Mouse (Mus musculus): ENCODE data around the gene Mbnl2. TPM values are rescaled to one million over a fixed set of nuclear protein-coding genes. Genes with fewer than 3 reads are reported as not detected.

The Mbnl2 gene
- total RNA-seq, 2 experiments from 2014 or later: 24.0 to 32.7 TPM

DNA sequence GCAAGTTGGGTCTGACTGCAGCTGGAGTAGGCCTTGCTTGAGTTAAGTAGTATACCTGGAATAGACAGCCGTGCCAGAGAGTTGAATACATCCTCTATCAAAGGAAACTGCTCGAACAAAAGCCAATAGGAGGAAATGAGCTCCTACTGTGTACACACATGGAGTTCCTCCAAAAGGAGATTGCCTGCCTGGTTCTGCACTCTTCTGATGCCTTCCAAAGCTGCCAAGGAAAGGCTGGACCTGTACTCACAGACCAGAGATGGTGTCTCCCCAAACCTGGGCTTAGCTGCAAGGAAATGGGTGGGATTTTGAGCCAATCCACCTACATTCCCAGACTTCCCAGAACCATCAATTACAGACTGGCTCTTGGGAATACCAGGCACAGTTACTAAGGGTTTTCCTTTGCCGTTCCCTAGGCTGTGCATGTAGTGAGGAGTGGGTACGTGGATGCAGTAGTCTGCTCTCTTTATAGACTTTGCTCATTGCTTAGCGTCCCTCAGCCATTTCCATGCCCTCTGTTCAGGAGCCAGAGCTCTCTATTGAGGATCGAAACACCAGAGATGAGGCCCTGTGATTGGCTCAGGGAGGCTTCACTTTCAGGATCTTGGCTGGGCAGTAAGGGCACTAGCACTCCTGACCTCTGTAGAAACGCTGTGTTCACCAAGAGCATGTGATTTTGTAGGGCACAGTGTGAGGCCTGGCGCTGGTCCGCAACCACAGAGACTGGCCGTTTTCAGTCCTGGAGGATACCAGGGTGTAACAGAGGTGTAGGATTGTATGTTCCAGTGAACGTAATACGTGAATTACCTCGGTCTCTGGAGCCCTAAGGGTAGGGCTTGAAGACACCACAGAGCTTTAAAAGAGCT lies 20.1 kb downstream of the Mbnl2 start:
- no peak for ATAC-seq (replicated peaks; ENCODE audit: low FRiP score, poor library complexity, severe bottlenecking)

DNA sequence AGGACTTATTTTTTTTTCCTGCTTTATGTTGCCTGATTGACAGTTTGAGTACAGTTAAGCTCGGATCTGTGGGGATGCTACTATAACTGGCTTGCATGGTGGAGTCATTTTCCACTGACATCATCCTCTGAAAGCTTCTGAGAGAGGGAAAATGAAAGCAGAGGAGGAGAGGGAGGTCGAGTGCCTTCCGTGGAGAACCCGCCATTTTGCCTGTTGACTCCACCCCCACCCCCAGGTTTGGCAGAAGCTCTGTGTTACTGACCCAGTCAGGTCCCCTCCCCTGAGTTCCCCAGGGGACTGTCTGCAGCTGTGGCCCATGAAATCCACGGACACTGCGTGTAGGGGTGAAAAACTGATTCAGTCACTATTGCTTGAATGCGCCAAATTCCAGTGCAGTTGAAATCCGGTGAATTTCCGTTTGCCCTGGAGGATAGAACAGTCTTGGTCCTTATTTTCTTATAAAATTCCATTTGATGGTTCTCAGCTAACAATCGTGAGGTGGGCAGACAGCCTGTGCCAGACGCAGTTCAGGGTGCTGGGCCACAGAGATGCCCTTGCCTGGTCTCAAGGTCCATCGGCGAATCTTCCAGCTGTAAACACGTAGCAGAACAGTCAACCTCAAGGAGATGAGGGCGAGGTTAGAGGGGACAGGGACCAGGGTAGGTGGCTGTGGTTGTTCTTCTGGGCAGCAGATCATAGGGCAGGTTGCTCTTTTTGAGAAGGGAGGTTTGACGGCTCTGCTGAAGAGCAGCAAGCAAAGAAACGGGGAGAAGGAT lies 20.9 kb downstream of the Mbnl2 start:
- ATAC-seq (replicated peaks; ENCODE audit: low FRiP score, poor library complexity, severe bottlenecking): no peak

GRCm38 (mm10) chr14:120297137-120297749 lies 21.8 kb downstream of the Mbnl2 start:
- ATAC-seq (replicated peaks; ENCODE audit: low FRiP score, poor library complexity, severe bottlenecking): no peak

DNA sequence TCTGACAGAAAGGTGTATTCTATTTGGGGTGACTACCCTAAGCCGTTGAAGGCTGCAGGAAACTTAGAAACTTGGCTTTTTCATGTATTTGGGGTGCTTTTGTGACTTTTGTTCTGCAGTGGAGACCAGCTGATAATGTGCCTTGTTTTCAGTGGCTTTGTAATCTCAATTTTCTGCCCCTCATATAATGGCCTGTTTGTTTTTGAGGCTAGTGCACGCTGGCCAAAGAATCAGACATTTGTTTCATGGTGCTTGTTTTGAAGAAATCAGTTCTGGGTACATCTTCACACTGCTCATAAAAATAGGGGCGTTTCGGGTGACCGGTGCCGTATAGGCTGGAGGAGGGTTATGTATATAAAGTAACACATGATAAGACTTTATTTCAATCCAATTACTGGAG lies 22.4 kb downstream of the Mbnl2 start:
- ATAC-seq (replicated peaks; ENCODE audit: low FRiP score, poor library complexity, severe bottlenecking): no peak

GRCm38 (mm10) chr14:120298439-120298838 lies 23.0 kb downstream of the Mbnl2 start:
- ATAC-seq (replicated peaks; ENCODE audit: low FRiP score, poor library complexity, severe bottlenecking): no peak

GRCm38 (mm10) chr14:120299716-120300115 lies 24.2 kb downstream of the Mbnl2 start:
- no peak for ATAC-seq (replicated peaks; ENCODE audit: low FRiP score, poor library complexity, severe bottlenecking)

- no peak for ATAC-seq (replicated peaks; ENCODE audit: low FRiP score, poor library complexity, severe bottlenecking)
Observed at GRCm38 (mm10) chr14:120300191-120300590, 24.7 kb downstream of the Mbnl2 start.

DNA sequence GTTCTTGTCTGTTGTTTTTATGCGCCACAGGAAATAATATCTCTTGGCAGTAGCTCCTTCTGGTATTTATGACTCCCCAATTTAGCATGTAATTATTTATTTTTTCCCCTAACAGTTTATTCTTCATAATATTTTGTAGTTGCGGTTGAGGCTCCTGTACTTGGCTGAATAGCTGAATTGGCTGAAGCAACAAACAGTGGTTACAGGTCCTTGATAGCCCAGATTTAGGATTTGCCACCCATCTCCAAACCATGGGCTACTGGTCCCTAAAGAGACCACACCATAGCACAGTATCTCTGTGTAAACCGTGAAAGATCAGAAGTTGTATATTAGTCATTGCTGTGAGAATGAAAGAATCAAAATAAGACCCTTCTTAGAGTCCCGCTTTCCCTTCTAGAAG lies 25.3 kb downstream of the Mbnl2 start:
- ATAC-seq (replicated peaks; ENCODE audit: low FRiP score, poor library complexity, severe bottlenecking): no peak

DNA sequence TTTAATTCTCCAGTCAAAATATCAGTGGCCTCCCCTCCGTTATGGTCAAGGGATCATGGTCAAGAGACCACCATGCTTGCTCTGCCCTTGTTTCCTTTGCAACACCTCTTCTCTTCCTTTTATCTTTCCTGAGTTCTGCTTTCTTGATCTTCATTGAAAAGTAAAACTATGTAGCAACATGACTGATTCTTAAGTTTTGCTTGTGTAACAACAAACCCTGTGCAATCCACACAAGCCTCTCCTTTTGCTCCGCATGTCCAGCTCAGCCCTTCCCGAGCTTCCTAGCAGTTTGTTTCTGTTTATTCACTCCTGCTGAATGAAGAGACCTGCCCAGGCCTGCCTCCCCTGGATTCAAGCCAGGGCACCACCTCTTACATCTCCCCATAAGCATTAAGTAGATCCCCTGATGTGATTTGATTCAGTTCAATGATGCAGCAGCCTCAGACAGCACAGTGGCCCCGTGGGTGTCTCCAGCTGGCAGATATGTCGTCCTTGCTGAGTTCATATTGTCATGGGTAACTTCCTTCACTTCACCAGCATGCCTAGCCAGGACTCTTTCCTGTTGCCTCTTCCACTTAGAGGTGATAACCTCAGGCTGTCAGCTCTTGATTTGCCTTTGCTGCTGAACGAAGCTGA lies 27.6 kb downstream of the Mbnl2 start:
- no peak for ATAC-seq (replicated peaks; ENCODE audit: low FRiP score, poor library complexity, severe bottlenecking)

DNA sequence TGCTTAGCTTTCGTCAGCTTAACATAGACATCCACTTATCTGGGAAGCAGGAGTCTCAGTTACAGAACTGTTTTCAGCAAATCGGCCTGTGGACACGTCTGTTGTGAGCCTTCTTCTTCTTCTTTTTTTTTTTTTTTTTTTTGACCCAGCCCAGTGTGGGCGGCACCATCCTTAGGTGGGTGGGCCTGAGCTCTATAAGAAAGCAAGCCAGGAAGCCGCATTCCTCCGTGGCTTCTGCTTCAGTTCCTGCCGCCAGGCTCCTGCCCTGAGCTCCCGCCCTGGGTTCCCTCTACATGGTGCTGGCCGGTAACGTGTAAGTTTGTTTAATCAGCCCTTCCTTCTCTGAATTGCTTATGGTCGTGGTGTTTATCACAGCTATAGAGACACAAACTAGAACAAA lies 30.8 kb downstream of the Mbnl2 start:
- no peak for ATAC-seq (replicated peaks; ENCODE audit: low FRiP score, poor library complexity, severe bottlenecking)

GRCm38 (mm10) chr14:120307356-120307755 lies 31.9 kb downstream of the Mbnl2 start:
- ATAC-seq (replicated peaks; ENCODE audit: low FRiP score, poor library complexity, severe bottlenecking): no peak

GRCm38 (mm10) chr14:120307963-120308362 lies 32.5 kb downstream of the Mbnl2 start:
- ATAC-seq (replicated peaks; ENCODE audit: low FRiP score, poor library complexity, severe bottlenecking): no peak

DNA sequence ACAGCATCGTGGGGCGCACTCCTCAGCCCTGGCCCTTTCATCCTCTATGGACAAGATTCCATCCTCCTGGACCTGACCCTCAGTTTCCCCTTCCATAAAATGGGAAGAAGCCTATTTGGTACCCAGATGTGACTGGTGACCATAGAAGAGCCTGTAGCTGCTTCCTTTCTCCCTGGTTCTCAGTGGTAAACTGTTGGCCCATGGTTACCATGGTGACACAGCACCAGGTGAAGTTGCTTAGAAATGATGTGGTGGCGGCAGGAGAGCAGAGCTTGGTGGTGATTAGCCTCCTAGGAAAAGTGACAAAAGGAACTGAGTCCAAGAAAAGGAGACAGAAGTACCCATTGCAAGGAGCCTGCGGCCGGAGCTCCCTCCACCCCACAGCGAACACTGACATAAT lies 34.2 kb downstream of the Mbnl2 start:
- no peak for ATAC-seq (replicated peaks; ENCODE audit: low FRiP score, poor library complexity, severe bottlenecking)

- ATAC-seq (replicated peaks; ENCODE audit: low FRiP score, poor library complexity, severe bottlenecking): no peak
Observed at GRCm38 (mm10) chr14:120311330-120312097, 36.0 kb downstream of the Mbnl2 start.

DNA sequence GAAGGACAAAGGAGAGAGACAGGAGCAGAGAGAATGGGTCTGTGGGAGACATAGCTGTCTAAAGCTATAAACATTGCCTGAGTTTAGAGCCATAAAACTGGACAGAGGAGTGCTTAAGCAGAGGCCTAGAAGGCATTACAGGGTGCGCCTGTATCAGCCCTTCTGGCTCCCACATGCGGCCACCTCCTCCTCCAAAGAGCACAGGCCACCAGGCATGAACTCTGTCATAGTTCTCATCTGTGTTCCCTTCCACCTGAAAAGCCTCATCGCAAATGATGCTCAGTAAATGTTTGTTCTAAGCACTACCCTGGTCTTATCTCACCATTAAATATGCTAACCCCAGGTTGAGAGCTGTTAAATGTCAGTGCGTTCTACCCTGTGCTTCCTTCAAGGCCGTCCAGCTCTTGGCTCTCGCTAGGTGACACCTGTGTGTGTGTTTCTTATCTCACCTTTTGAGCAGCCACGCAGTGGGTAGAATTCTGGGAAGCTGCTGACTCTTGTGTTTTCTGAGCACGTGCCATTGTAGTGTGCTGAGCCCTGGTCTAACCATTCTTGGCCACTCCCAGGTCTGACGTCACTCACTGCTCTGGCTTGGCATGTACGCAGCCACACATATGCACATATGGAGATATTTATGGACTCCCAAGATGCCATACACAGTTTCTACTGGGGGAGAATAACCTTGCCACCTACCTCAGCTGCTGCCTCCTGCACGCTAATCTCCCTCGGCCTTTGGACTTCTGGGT lies 37.4 kb downstream of the Mbnl2 start:
- no peak; the same call in 1 of the 2 replicates for ATAC-seq (replicated peaks; ENCODE audit: low FRiP score, poor library complexity, severe bottlenecking)

GRCm38 (mm10) chr14:120313466-120313865 lies 38.0 kb downstream of the Mbnl2 start:
- ATAC-seq (replicated peaks; ENCODE audit: low FRiP score, poor library complexity, severe bottlenecking): no peak

GRCm38 (mm10) chr14:120315721-120316120 lies 40.3 kb downstream of the Mbnl2 start:
- no peak for ATAC-seq (replicated peaks; ENCODE audit: low FRiP score, poor library complexity, severe bottlenecking)

DNA sequence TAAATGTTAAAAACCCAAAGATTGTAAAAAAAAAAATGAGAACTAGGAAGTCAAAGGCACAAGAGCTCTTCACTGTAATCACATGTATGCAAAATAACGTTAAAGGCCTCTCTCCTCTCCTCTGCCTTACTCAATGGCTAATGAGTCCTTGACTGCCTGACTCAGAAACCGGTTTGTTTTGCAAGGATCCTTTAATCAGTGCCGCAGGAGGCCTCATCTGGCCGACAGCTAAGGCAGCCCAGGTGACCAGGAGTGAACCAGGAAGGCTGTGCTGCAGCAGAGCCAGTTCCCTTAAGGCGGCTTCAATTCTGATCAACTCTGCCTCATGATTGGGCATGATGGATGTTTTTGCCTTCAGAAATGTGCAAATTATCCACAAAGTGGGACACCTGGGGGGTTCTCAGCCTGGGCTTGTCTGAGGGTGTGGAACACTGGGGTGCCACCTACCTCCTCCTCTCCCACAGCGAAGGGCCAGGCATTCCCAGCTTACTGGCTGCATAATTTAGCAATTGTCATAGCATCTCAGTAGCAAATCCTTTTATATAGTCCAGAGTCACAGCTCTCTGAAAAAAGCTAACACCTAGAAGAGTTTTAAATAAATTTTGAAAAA lies 43.0 kb downstream of the Mbnl2 start:
- ATAC-seq (replicated peaks; ENCODE audit: low FRiP score, poor library complexity, severe bottlenecking): no peak

All from erythroid progenitor cell, adult 5-6 weeks (primary cell).